9 mouse cellular contexts compared by ENCODE assay signal in genomic region chr9:110666374-110666773, GRCm38 (mm10). TPM values are rescaled to one million over a fixed set of nuclear protein-coding genes. Genes with fewer than 3 reads are reported as not detected.
A peak's percentile ranks its signal among the peaks of the same experiment; 100 is the strongest.
DNase-seq lines count a peak whose midpoint lies in the region; ATAC-seq and TF ChIP-seq lines count a peak whose summit lies in the region.
"Had no signal": no experiment of that assay in that cellular context is flagged by ENCODE, and none has a peak within 500 bp of the region (broad histone marks: within the 10 kb centered on the region; RNA-seq: fewer than 3 reads in every experiment).

No protein-coding gene starts in this region.

- peaks cover 47% of the 10 kb centered on the region for H3K79me2 ChIP-seq in CH12.LX (replicated peaks; ENCODE audit: control insufficient read depth, extremely low read depth, insufficient read depth, poor library complexity, severe bottlenecking)

- 27% methylated on average over 8 of the region's 8 CpGs for WGBS in kidney, postnatal 0 days
- 46% methylated on average over 8 of the region's 8 CpGs for WGBS in kidney, adult 2 months
- 49% methylated on average over 8 of the region's 8 CpGs for WGBS in intestine, postnatal 0 days

- in situ Hi-C loops in CH12.LX (cut with MboI; ENCODE audit: low pct_ligation_motif_present, low pct_unique_long_range_greater_than_20kb, low sequenced_read_pairs): no loop called here

- TF ChIP-seq POLR2A in kidney, adult 2 months (IDR thresholded peaks at IDR 0.05; ENCODE audit: low read depth, low read length): no peak
- TF ChIP-seq POLR2A in CH12.LX (IDR thresholded peaks at IDR 0.05; ENCODE audit: low read depth, low read length): no peak

- TF ChIP-seq RAD21 in CH12.LX (IDR thresholded peaks at IDR 0.05; ENCODE audit: low read depth, low read length): no peak

- intact Hi-C loops in gastrocnemius, adult 2 months (cut with DNase I): no loop called here

- ATAC-seq in kidney, postnatal 0 days (replicated peaks; ENCODE audit: low FRiP score, low read depth): peak; percentile 47
- no peak for ATAC-seq in intestine, postnatal 0 days
- no peak for ATAC-seq in megakaryocyte progenitor cell, adult 5-6 weeks (replicated peaks; ENCODE audit: poor library complexity)

- peak overlapping the region; percentile 67 for H3K27ac ChIP-seq in gastrocnemius, adult 2 months
- H3K27ac ChIP-seq in kidney, postnatal 0 days: peak overlapping the region; percentile 77; the same call in 1 of the 2 replicates
- H3K27ac ChIP-seq in kidney, adult 2 months (ENCODE audit: insufficient read depth, low read depth, low read length): no peak overlapping the region; the same call in 1 of the 2 replicates
- H3K27ac ChIP-seq in CH12.LX (ENCODE audit: insufficient read depth, low read depth): no peak overlapping the region
- no peak overlapping the region for H3K27ac ChIP-seq in intestine, postnatal 0 days (ENCODE audit: low read depth, low read length)

- TF ChIP-seq CTCF in gastrocnemius, adult 2 months (IDR thresholded peaks at IDR 0.05): no peak
- TF ChIP-seq CTCF in kidney, postnatal 0 days (IDR thresholded peaks at IDR 0.05; ENCODE audit: low read depth): no peak
- TF ChIP-seq CTCF in kidney, adult 2 months (conservative IDR thresholded peaks at IDR 0.05; ENCODE audit: insufficient read depth, insufficient read length, low read depth, low read length): no peak
- no peak for TF ChIP-seq CTCF in CH12.LX (conservative IDR thresholded peaks at IDR 0.05 in 1 of 2, IDR thresholded peaks at IDR 0.05 in 1 of 2; ENCODE audit: low read depth in 2 of 2, low read length in 2 of 2)
- no peak for TF ChIP-seq CTCF in intestine, postnatal 0 days (IDR thresholded peaks at IDR 0.05; ENCODE audit: low read depth)

- H3K36me3 ChIP-seq in kidney, postnatal 0 days (ENCODE audit: insufficient read depth, low read length): no peaks in the 10 kb centered on the region
- H3K36me3 ChIP-seq in kidney, adult 2 months (ENCODE audit: control insufficient read depth, insufficient read depth, low read length): no peaks in the 10 kb centered on the region
- H3K36me3 ChIP-seq in CH12.LX (replicated peaks in 1 of 2; ENCODE audit: control insufficient read depth in 1 of 2, insufficient read depth in 1 of 2, low read length in 1 of 2): peaks cover 5 to 36% of the 10 kb centered on the region in 2 experiments
- H3K36me3 ChIP-seq in intestine, postnatal 0 days (ENCODE audit: control insufficient read depth, insufficient read depth): no peaks in the 10 kb centered on the region; the same call in 1 of the 2 replicates

- no peaks in the 10 kb centered on the region for H3K9me3 ChIP-seq in kidney, postnatal 0 days (replicated peaks; ENCODE audit: low read length)
- no peaks in the 10 kb centered on the region for H3K9me3 ChIP-seq in CH12.LX (replicated peaks; ENCODE audit: low read length)
- H3K9me3 ChIP-seq in intestine, postnatal 0 days (ENCODE audit: control insufficient read depth): no peaks in the 10 kb centered on the region

- H3K4me2 ChIP-seq in kidney, postnatal 0 days (ENCODE audit: low read length): peak overlapping the region; percentile 15; the same call in 1 of the 2 replicates
- peak overlapping the region; percentile 90 for H3K4me2 ChIP-seq in CH12.LX (ENCODE audit: insufficient read depth, low read depth, poor library complexity, severe bottlenecking)
- peak overlapping the region; percentile 21; the same call in 1 of the 2 replicates for H3K4me2 ChIP-seq in intestine, postnatal 0 days (replicated peaks; ENCODE audit: low read depth)

- DNase-seq in gastrocnemius, adult 2 months: no peak
- DNase-seq in gastrocnemius, postnatal 4 days (ENCODE audit: low spot score in 2 of 2): no peak
- DNase-seq in kidney, postnatal 0 days (ENCODE audit: low spot score): no peak
- no peak for DNase-seq in kidney, adult 2 months
- no peak for DNase-seq in CH12.LX (ENCODE audit: extremely low read depth)
- no peak for DNase-seq in layer of hippocampus, adult 11-12 months (ENCODE audit: low spot score)
- DNase-seq: cerebellum, adult 8-10 months had no signal

- no peak overlapping the region; the same call in 1 of the 2 replicates for H3K4me3 ChIP-seq in gastrocnemius, adult 2 months
- H3K4me3 ChIP-seq in kidney, postnatal 0 days (replicated peaks; ENCODE audit: low read depth, low read length): no peak overlapping the region
- H3K4me3 ChIP-seq in kidney, adult 2 months (ENCODE audit: insufficient read depth, low read depth, low read length): no peak overlapping the region
- no peak overlapping the region for H3K4me3 ChIP-seq in CH12.LX (replicated peaks in 1 of 3; ENCODE audit: low read depth in 2 of 3, low read length in 2 of 3, poor library complexity in 1 of 3)
- H3K4me3 ChIP-seq in intestine, postnatal 0 days (ENCODE audit: low read depth, low read length): no peak overlapping the region

- H3K9ac ChIP-seq in kidney, postnatal 0 days (ENCODE audit: low read depth, low read length): 0 out of 2 replicates have a peak overlapping the region, but pooled peaks have one; percentile 3
- no peak overlapping the region for H3K9ac ChIP-seq in CH12.LX (ENCODE audit: insufficient read depth, low read depth)
- H3K9ac ChIP-seq in intestine, postnatal 0 days (ENCODE audit: low read depth, low read length): no peak overlapping the region

- dilution Hi-C loops in CH12.LX (cut with MboI; ENCODE audit: extremely low pct_ligation_motif_present, extremely low pct_unique_long_range_greater_than_20kb, low sequenced_read_pairs): no loop called here

- no peaks in the 10 kb centered on the region for H3K27me3 ChIP-seq in kidney, postnatal 0 days (ENCODE audit: insufficient read depth, low read length)
- no peaks in the 10 kb centered on the region for H3K27me3 ChIP-seq in kidney, adult 2 months (replicated peaks; ENCODE audit: control insufficient read depth, insufficient read depth, low read length)
- H3K27me3 ChIP-seq in CH12.LX (replicated peaks): no peaks in the 10 kb centered on the region
- no peaks in the 10 kb centered on the region for H3K27me3 ChIP-seq in intestine, postnatal 0 days (replicated peaks; ENCODE audit: control insufficient read depth, insufficient read depth, low read length)

- TF ChIP-seq EP300 in CH12.LX (IDR thresholded peaks at IDR 0.05; ENCODE audit: low read length): no peak

- peaks cover 18% of the 10 kb centered on the region for H3K4me1 ChIP-seq in kidney, postnatal 0 days (replicated peaks; ENCODE audit: insufficient read depth, low read length)
- peaks cover 26% of the 10 kb centered on the region for H3K4me1 ChIP-seq in kidney, adult 2 months (ENCODE audit: control insufficient read depth, insufficient read depth, low read length)
- H3K4me1 ChIP-seq in CH12.LX (ENCODE audit: control insufficient read depth in 1 of 2, insufficient read depth in 2 of 2): peaks cover 16 to 80% of the 10 kb centered on the region in 2 experiments
- peaks cover 15% of the 10 kb centered on the region for H3K4me1 ChIP-seq in intestine, postnatal 0 days (replicated peaks; ENCODE audit: control insufficient read depth, insufficient read depth, low read length)

TF ChIP-seq in CH12.LX, 34 proteins besides CTCF, POLR2A, EP300 and RAD21:
- TF ChIP-seq MAZ (IDR thresholded peaks at IDR 0.05; ENCODE audit: low read depth, low read length) (no peak), CHD2 (IDR thresholded peaks at IDR 0.05; ENCODE audit: low read length) (no peak), UBTF (IDR thresholded peaks at IDR 0.05; ENCODE audit: low read depth, low read length) (no peak), ZC3H11A (IDR thresholded peaks at IDR 0.05; ENCODE audit: low read depth, low read length) (no peak)

RNA-seq across cellular contexts. Expression of gene Ccdc12, which starts 10.1 kb away (rescaled TPM):
- total RNA-seq in gastrocnemius, adult 2 months (2021): 10 to 100 TPM; 43.4 to 51.7 TPM
- 10 to 100 TPM; 57.0 to 57.9 TPM for total RNA-seq in gastrocnemius, postnatal 4 days (2021)
- 153 and 154 TPM in 2 replicates for polyA plus RNA-seq in kidney, postnatal 0 days (2015; fragmentation: Nextera tagmentation; extraction: Ambion mirVana)
- polyA plus RNA-seq in kidney, adult 2 months (2012; rRNA removed): 95.9 and 125 TPM in 2 replicates
- 97.8 and 122 TPM in 2 replicates for total RNA-seq in CH12.LX (2012; rRNA removed)
- total RNA-seq in CH12.LX (2014; rRNA removed): 85.2 and 89.1 TPM in 2 replicates
- polyA plus RNA-seq in CH12.LX (2012; ENCODE audit: insufficient read length, low read depth): 104 and 106 TPM in 2 replicates
- 122 and 124 TPM in 2 replicates for polyA plus RNA-seq in intestine, postnatal 0 days (2015; fragmentation: Nextera tagmentation; extraction: Ambion mirVana)
- total RNA-seq in megakaryocyte progenitor cell, adult 5-6 weeks (2015): 98.7 and 112 TPM in 2 replicates
- total RNA-seq in megakaryocyte progenitor cell, adult 5-6 weeks (2017): 75.3 and 92.6 TPM in 2 replicates

RNA-seq across cellular contexts. Expression of gene Nbeal2, which starts 12.4 kb away (rescaled TPM):
- total RNA-seq in gastrocnemius, adult 2 months (2021): 1 to 10 TPM; 4.7 to 5.0 TPM
- total RNA-seq in gastrocnemius, postnatal 4 days (2021): 1 to 10 TPM; 3.1 to 3.4 TPM
- polyA plus RNA-seq in kidney, postnatal 0 days (2015; fragmentation: Nextera tagmentation; extraction: Ambion mirVana): 2.9 and 3.9 TPM in 2 replicates
- 41.6 and 49.2 TPM in 2 replicates for polyA plus RNA-seq in kidney, adult 2 months (2012; rRNA removed)
- total RNA-seq in CH12.LX (2012; rRNA removed): 8.4 and 13.6 TPM in 2 replicates
- total RNA-seq in CH12.LX (2014; rRNA removed): 2.6 and 3.2 TPM in 2 replicates
- polyA plus RNA-seq in CH12.LX (2012; ENCODE audit: insufficient read length, low read depth): 17.7 and 19.7 TPM in 2 replicates
- 1.0 and 1.3 TPM in 2 replicates for polyA plus RNA-seq in intestine, postnatal 0 days (2015; fragmentation: Nextera tagmentation; extraction: Ambion mirVana)
- 20.1 and 24.1 TPM in 2 replicates for total RNA-seq in megakaryocyte progenitor cell, adult 5-6 weeks (2015)
- 10.3 and 19.3 TPM in 2 replicates for total RNA-seq in megakaryocyte progenitor cell, adult 5-6 weeks (2017)

RNA-seq across cellular contexts. Expression of gene Nradd, which starts 42.1 kb away (rescaled TPM):
- total RNA-seq in gastrocnemius, adult 2 months (2021): 1 to 10 TPM in 1 of 2 experiments, under 1 TPM in 1; 0.64 to 1.2 TPM
- total RNA-seq in gastrocnemius, postnatal 4 days (2021): 1 to 10 TPM; 4.0 to 4.3 TPM
- polyA plus RNA-seq in kidney, postnatal 0 days (2015; fragmentation: Nextera tagmentation; extraction: Ambion mirVana): 42.3 and 45.7 TPM in 2 replicates
- 4.3 and 6.2 TPM in 2 replicates for polyA plus RNA-seq in kidney, adult 2 months (2012; rRNA removed)
- total RNA-seq in CH12.LX (2012; rRNA removed): 8.9 TPM in 2 replicates
- 17.7 and 18.4 TPM in 2 replicates for total RNA-seq in CH12.LX (2014; rRNA removed)
- 15.0 and 15.8 TPM in 2 replicates for polyA plus RNA-seq in CH12.LX (2012; ENCODE audit: insufficient read length, low read depth)
- polyA plus RNA-seq in intestine, postnatal 0 days (2015; fragmentation: Nextera tagmentation; extraction: Ambion mirVana): 39.4 and 41.8 TPM in 2 replicates
- total RNA-seq in megakaryocyte progenitor cell, adult 5-6 weeks (2015): 2.0 and 4.3 TPM in 2 replicates
- 1.9 and 2.2 TPM in 2 replicates for total RNA-seq in megakaryocyte progenitor cell, adult 5-6 weeks (2017)

Comparison
In these comparisons a context has a peak if more than half of its experiments do, and no peak if none do; other contexts are left out.
1. H3K27ac ChIP-seq: peak in gastrocnemius, adult 2 months (single experiment) and kidney, postnatal 0 days (single experiment); none in kidney, adult 2 months (single experiment), CH12.LX (single experiment) and intestine, postnatal 0 days (single experiment).
2. H3K4me2 ChIP-seq: peak in every context shown above with its lines; median percentile 90 in CH12.LX; 21 in intestine, postnatal 0 days; 15 in kidney, postnatal 0 days.